Mouse (Mus musculus) brain, embryonic 14.5 days (tissue): Measurements from ENCODE around the gene C87499.

Experiments used
- CTCF ChIP-seq: fragments of 200-500 bp; IDR thresholded peaks from 2 replicates; pipeline ENCODE4 v1.5.1; 2012; ENCODE audit warnings: inconsistent platforms, mild to moderate bottlenecking, moderate library complexity, borderline replicate concordance; ENCODE audit not compliant: insufficient read depth, insufficient read length; ENCODE audit errors: extremely low read depth
- POLR2A ChIP-seq: fragments of 200-500 bp; IDR thresholded peaks from 2 replicates; pipeline ENCODE4 v1.6.1; 2012; ENCODE audit warnings: mild to moderate bottlenecking, inconsistent platforms, borderline replicate concordance; ENCODE audit not compliant: poor library complexity, insufficient read depth, insufficient read length, severe bottlenecking; ENCODE audit errors: extremely low read depth

- TF ChIP-seq CTCF: no peak
- TF ChIP-seq POLR2A: no peak
Measured at GRCm38 (mm10) chr4:88683812-88684211, 49.6 kb upstream of the C87499 start, which contains the start of gene Ifna2.
